Mouse (Mus musculus) kidney, postnatal 0 days (tissue): Measurements from ENCODE around the gene Frs2. TPM values are rescaled to one million over a fixed set of nuclear protein-coding genes. Genes with fewer than 3 reads are reported as not detected.

Source experiments
- ATAC-seq: fragments of 200-750 bp; cut with Nextera tagmentation; replicated peaks from 2 replicates; pipeline ENCODE4 v1.8.0; 2017; ENCODE audit warnings: low read depth, moderate number of reproducible peaks, moderate TSS enrichment, moderate library complexity; ENCODE audit not compliant: low FRiP score
- DNase-seq: peaks from one replicate; pipeline ENCODE4 v3.0.0-alpha.2; 2016; ENCODE audit warnings: low spot score
- H3K27ac ChIP-seq: fragments of 300-500 bp; sonication (generic); 2 replicates; pipeline ENCODE4 v1.5.1; 2014; ENCODE audit warnings: mild to moderate bottlenecking
- H3K27me3 ChIP-seq: fragments of 300-500 bp; sonication (generic); 2 replicates; pipeline ENCODE4 v1.6.1; 2014; ENCODE audit warnings: low read length, mixed read lengths; ENCODE audit not compliant: insufficient read depth
- H3K36me3 ChIP-seq: fragments of 300-500 bp; sonication (generic); 2 replicates; pipeline ENCODE4 v1.6.1; 2014; ENCODE audit warnings: low read length, mixed read lengths; ENCODE audit not compliant: insufficient read depth
- H3K4me1 ChIP-seq: fragments of 300-500 bp; sonication (generic); replicated peaks from 2 replicates; pipeline ENCODE4 v1.6.1; 2014; ENCODE audit warnings: antibody characterized with exemption, low read length, mixed read lengths; ENCODE audit not compliant: insufficient read depth
- H3K4me2 ChIP-seq: fragments of 300-500 bp; sonication (generic); 2 replicates; pipeline ENCODE4 v1.6.1; 2014; ENCODE audit warnings: mild to moderate bottlenecking, low read length, moderate library complexity, mixed read lengths
- H3K4me3 ChIP-seq: fragments of 300-500 bp; sonication (generic); replicated peaks from 2 replicates; pipeline ENCODE4 v1.5.1; 2014; ENCODE audit warnings: low read depth, low read length
- H3K9ac ChIP-seq: fragments of 300-500 bp; sonication (generic); 2 replicates; pipeline ENCODE4 v1.6.1; 2014; ENCODE audit warnings: low read depth, low read length
- H3K9me3 ChIP-seq: fragments of 300-500 bp; sonication (generic); replicated peaks from 2 replicates; pipeline ENCODE4 v1.6.1; 2016; ENCODE audit warnings: low read length, inconsistent platforms, mixed read lengths
- CTCF ChIP-seq: IDR thresholded peaks from 2 replicates; pipeline ENCODE4 v1.5.1; 2016; ENCODE audit warnings: antibody characterized with exemption, low read depth, mild to moderate bottlenecking, moderate library complexity
- WGBS: fragments of 180-500 bp; shearing (Covaris S2); extraction: QIAGEN DNeasy Blood & Tissue Kit; methylation state at CpG from one replicate; pipeline ENCODE4 v1.1.7; 2014; 5-methylcytosine and 5-hydroxymethylcytosine counted together
- polyA plus RNA-seq: library from polyadenylated mRNA; unstranded; fragments of >200 nt; fragmentation: Nextera tagmentation; extraction: Ambion mirVana; gene quantifications from 2 replicates; pipeline ENCODE4 v1.2.1, GENCODE M21; 2015

Frs2 gene
- polyA plus RNA-seq, 1 experiment from 2014 or later = 18.5 TPM

- WGBS = 24% methylated on average over 7 of the region's 7 CpGs
- Histone ChIP-seq H3K9me3 (no peaks in the 10 kb centered on the region), H3K4me2 (peak overlapping the region; percentile 82), H3K4me3 (peak overlapping the region; percentile 99), H3K36me3 (no peaks in the 10 kb centered on the region), H3K27me3 (no peaks in the 10 kb centered on the region), H3K4me1 (peaks cover 15% of the 10 kb centered on the region), H3K27ac (no peak overlapping the region), H3K9ac (no peak overlapping the region)
- ATAC-seq = no peak
- no peak for DNase-seq
- no peak for TF ChIP-seq CTCF
Measured at GRCm38 (mm10) chr10:117149241-117149640, 907 bp upstream of the Frs2 start.

DNA sequence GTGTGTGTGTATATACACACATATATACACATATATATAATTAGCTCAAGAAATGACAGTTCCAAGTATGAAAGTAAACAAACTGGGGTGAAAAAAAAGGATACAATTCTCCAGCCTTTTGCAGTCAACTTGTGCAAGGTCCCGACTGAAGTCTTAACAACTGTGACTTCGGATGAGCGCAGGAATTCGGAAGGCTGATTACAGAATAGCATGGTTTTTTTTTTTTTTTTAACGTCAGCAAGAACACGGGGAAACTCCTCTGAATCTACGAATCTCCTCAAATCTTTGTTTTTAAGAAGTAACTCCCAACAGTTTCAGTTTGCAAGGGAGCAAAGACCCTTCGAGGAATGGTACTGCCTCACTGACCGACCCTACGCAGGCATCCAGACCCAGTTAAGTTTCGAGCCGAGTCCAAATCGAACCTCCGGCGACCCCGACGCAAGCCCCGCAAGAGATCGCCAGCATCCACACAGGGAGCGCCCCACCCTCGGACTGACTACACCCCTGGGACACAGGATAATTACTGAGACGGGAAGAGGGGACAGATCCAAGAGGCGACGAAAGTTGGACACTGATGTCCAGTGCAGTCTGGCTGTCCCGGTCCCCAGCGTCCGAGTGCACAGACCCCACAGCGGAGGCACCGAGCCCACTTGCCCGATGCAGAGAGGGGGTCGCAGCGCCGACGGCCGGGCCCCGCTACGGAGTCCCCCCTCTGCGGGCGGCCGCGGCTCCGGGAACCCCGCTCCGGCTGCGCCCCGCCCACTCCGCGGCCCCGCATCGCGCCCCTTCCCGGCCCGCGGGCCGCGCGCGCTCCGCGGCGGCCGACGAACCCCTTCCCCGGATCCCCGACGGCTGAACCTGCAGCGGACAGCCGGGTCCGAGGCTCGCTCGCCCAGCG lies 622 bp downstream of the Frs2 start:
- Histone ChIP-seq H3K9me3 (no peaks in the 10 kb centered on the region), H3K4me1 (peaks cover 17% of the 10 kb centered on the region), H3K4me3 (peak overlapping the region; percentile 99), H3K27ac (peak overlapping the region; percentile 91), H3K4me2 (peak overlapping the region; percentile 82), H3K27me3 (no peaks in the 10 kb centered on the region), H3K9ac (peak overlapping the region; percentile 99), H3K36me3 (no peaks in the 10 kb centered on the region)
- no peak for TF ChIP-seq CTCF
- peak; percentile 62 for DNase-seq
- peak; percentile 38 for ATAC-seq
- under 1% methylated on average over 72 of the region's 72 CpGs for WGBS

GRCm38 (mm10) chr10:117146421-117146820 lies 1.9 kb downstream of the Frs2 start:
- no peaks in the 10 kb centered on the region for H3K9me3 ChIP-seq
- H3K27me3 ChIP-seq = no peaks in the 10 kb centered on the region
- H3K4me3 ChIP-seq = no peak overlapping the region
- peak overlapping the region; percentile 37; the same call in 1 of the 2 replicates for H3K4me2 ChIP-seq
- DNase-seq (no peak), ATAC-seq (no peak)
- no peaks in the 10 kb centered on the region for H3K36me3 ChIP-seq
- H3K27ac ChIP-seq = no peak overlapping the region
- WGBS = 51% methylated on average over 9 of the region's 9 CpGs
- peaks cover 17% of the 10 kb centered on the region for H3K4me1 ChIP-seq
- H3K9ac ChIP-seq = 0 out of 2 replicates have a peak overlapping the region, but pooled peaks have one; percentile 13
- TF ChIP-seq CTCF = no peak

GRCm38 (mm10) chr10:117145546-117146265 lies 2.6 kb downstream of the Frs2 start:
- 67% methylated on average over 8 of the region's 8 CpGs for WGBS
- H3K4me1 ChIP-seq = peaks cover 17% of the 10 kb centered on the region

GRCm38 (mm10) chr10:117144628-117145027 lies 3.7 kb downstream of the Frs2 start:
- TF ChIP-seq CTCF = no peak

More at GRCm38 (mm10) chr10:117145546-117146265, 2.6 kb downstream of the Frs2 start:
- Histone ChIP-seq H3K27me3 (no peaks in the 10 kb centered on the region), H3K9me3 (no peaks in the 10 kb centered on the region), H3K4me2 (no peak overlapping the region), H3K27ac (0 out of 2 replicates have a peak overlapping the region, but pooled peaks have one; percentile 5), H3K9ac (no peak overlapping the region), H3K36me3 (no peaks in the 10 kb centered on the region), H3K4me3 (no peak overlapping the region)
- no peak for TF ChIP-seq CTCF
- ATAC-seq = no peak
- no peak for DNase-seq

GRCm38 (mm10) chr10:117144071-117144470 lies 4.3 kb downstream of the Frs2 start:
- Histone ChIP-seq H3K9me3 (no peaks in the 10 kb centered on the region), H3K27me3 (no peaks in the 10 kb centered on the region), H3K4me1 (peaks cover 17% of the 10 kb centered on the region), H3K4me2 (no peak overlapping the region), H3K4me3 (no peak overlapping the region), H3K27ac (no peak overlapping the region), H3K9ac (no peak overlapping the region), H3K36me3 (no peaks in the 10 kb centered on the region)
- WGBS = 83% methylated on average over 4 of the region's 4 CpGs
- TF ChIP-seq CTCF = no peak
- no peak for ATAC-seq
- no peak for DNase-seq

More at GRCm38 (mm10) chr10:117144628-117145027, 3.7 kb downstream of the Frs2 start:
- Histone ChIP-seq H3K4me2 (no peak overlapping the region), H3K36me3 (no peaks in the 10 kb centered on the region), H3K9ac (no peak overlapping the region), H3K4me3 (no peak overlapping the region), H3K27me3 (no peaks in the 10 kb centered on the region), H3K27ac (0 out of 2 replicates have a peak overlapping the region, but pooled peaks have one; percentile 5), H3K9me3 (no peaks in the 10 kb centered on the region), H3K4me1 (peaks cover 17% of the 10 kb centered on the region)
- no peak for ATAC-seq
- DNase-seq = peak; percentile 59
- 19% methylated on average over 6 of the region's 6 CpGs for WGBS
